Mouse (Mus musculus) brain, embryonic 14.5 days (tissue): ENCODE data around the gene Pisd.

Source experiments
- CTCF ChIP-seq: fragments of 200-500 bp; IDR thresholded peaks from 2 replicates; pipeline ENCODE4 v1.5.1; 2012; ENCODE audit warnings: inconsistent platforms, mild to moderate bottlenecking, moderate library complexity, borderline replicate concordance; ENCODE audit not compliant: insufficient read depth, insufficient read length; ENCODE audit errors: extremely low read depth
- POLR2A ChIP-seq: fragments of 200-500 bp; IDR thresholded peaks from 2 replicates; pipeline ENCODE4 v1.6.1; 2012; ENCODE audit warnings: mild to moderate bottlenecking, inconsistent platforms, borderline replicate concordance; ENCODE audit not compliant: poor library complexity, insufficient read depth, insufficient read length, severe bottlenecking; ENCODE audit errors: extremely low read depth

DNA sequence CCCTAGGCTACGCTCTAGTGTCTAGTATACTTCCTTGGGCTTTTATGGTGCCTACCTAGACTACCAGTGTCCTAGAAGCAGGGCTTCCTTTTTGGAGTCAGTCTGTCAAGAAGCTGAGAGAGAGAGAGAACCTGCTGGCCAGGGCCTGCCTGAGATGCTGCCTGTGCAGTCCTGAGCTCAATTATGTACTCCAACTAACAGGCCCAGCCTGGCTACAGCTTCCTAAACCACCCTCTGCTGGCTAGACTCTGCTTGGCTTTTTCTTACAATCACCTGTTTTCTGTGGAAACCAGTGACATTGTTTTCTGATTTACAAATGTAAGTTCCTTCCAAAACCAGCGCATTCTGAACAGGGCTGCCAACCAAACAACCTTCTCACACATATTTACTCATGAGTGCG is 45.3 kb downstream of the Pisd start:
- no peak for TF ChIP-seq POLR2A
- TF ChIP-seq CTCF = no peak
